Mouse (Mus musculus) c-Kit-negative CD71-positive TER-119-positive erythroid progenitor cells, embryonic 14.5 days (primary cell): ENCODE results near the gene Rab5c.

ENCODE experiments used
- DNase-seq: peaks from one replicate; pipeline ENCODE4 v3.0.0-alpha.2; 2013; ENCODE audit warnings: low read depth, low spot score

Gene Rab5c

GRCm38 (mm10) chr11:100700710-100701109 is 37.3 kb downstream of the Rab5c start:
- no peak for DNase-seq

DNA sequence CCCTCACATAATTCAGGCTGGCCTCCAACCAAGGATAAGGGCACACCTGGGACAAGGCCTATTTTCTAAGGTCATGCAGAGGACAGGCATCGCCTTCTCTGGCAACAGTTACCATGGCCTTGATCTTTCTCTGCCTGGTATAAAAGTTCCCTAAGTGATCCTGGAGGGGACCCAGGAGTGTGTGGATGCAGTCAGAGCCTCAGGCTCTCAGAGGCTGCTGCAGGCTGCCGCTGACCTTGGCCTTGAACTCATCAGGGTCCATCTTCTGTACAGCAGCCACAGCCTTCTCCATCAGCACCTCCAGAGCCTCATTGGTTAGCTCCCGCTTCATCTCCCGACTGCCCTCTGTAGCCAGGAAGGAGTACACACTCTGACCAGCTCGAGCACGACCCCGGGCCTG is 40.1 kb downstream of the Rab5c start:
- no peak for DNase-seq

- DNase-seq, result no peak
These were observed 43.1 kb downstream of the Rab5c start for GRCm38 (mm10) chr11:100694926-100695325.

GRCm38 (mm10) chr11:100693154-100693553 is 44.9 kb downstream of the Rab5c start:
- no peak for DNase-seq

DNA sequence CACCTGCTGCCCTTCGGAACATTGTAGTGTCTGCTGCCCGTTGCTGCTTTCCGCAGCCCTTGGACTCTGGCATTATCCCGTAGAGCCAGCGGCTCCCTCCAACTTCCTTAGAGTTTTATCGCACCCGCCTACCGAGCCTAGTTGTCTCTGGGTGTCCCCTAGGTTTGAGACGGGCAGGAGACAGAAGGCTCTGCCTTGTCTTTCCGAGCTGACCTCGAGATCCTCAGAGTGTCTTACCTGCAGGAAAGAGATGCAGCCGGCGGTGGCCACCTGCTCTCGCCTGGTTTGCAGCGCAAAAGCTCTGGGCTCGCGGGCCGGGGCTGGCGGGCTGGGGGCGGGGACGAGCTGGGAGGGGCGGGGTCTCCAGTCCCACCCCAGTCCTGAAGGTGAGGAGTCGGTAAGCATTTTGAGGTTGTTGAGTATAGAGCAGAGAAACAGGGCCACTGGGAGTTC is 45.8 kb downstream of the Rab5c start, which contains the start of gene Zfp385c:
Gene Zfp385c (minus strand): TSS at position 292 of the 453 bp plus-strand sequence.
- no peak for DNase-seq

DNA sequence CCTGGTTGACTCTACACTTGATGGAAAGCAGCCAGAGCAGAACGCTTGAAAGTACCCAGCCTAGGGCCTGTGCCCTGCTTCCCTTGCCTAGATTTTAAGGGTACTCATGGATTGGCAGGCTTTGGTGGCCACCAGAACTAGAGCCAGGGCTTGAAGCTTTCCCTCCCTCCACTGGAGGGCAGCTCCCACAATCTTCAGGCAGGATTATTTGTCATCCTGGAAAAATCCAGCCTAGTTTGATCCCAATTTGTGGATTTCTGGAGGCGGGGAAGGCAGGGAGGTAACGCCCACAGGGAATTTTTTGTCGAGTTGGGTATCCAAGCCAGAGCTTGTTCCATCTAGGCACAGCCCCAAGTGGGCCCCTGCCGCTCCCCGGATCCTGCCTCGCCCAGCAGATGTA is 47.6 kb downstream of the Rab5c start:
- DNase-seq, result no peak

DNA sequence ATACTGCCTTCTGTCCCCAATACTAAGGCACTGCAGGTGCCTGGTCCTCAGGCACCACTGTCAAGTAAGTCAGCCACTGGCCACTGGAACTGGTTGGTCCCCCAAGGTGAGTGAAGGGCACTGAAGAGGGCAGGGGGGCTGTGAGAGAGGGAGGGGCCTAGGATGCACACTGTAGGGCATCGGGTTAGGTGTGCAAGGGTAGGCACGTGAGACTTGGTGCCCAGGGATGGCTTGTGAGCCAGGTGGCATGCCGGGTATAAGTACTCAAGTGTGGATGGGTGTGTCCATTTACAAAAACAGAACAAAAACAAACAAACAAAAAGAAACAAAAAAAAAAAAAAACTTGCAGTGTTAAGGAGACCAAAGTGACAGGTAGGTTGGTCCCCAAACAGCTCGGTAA is 49.6 kb downstream of the Rab5c start:
- no peak for DNase-seq

- DNase-seq, result no peak
These were observed 50.8 kb downstream of the Rab5c start for GRCm38 (mm10) chr11:100687265-100687664.

DNA sequence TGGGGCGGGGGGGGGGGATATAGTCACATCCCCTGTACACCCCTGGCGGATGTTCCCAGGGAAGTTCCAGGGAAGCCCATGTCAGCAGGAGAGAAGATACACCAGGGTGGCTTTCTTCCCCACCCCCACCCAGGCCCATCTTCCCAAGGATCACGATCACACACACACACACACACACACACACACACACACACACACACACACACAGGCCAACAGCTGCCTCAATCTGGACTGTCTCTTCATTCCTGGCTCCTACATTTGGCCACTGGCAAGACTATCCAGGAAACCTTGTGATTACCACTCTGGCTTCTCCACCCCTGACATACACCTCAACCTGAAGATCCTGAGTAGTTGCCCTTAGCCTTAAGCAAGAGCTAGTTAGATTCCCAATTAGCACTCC is 52.6 kb downstream of the Rab5c start:
- no peak for DNase-seq

DNA sequence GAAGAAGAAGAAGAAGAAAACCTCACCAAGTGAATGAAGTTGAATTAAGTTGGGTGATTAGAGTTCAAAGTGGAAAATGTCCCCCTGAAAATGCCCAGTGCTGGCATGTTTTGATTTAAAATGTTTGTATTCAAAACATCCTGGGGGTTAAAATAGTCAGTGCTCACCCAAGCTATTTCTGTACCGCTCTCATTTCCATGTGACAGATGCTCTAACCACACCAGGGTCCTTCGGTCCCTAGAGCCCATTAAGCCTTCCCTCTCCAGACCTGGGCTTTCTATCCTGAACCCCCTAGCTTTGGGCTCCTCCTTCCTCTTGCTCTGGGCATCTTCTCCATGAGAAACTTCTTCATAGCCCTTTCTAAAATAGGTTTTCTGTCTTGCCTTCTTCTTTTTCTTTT is 53.9 kb downstream of the Rab5c start:
- no peak for DNase-seq

GRCm38 (mm10) chr11:100682526-100682925 is 55.5 kb downstream of the Rab5c start:
- DNase-seq, result no peak

DNA sequence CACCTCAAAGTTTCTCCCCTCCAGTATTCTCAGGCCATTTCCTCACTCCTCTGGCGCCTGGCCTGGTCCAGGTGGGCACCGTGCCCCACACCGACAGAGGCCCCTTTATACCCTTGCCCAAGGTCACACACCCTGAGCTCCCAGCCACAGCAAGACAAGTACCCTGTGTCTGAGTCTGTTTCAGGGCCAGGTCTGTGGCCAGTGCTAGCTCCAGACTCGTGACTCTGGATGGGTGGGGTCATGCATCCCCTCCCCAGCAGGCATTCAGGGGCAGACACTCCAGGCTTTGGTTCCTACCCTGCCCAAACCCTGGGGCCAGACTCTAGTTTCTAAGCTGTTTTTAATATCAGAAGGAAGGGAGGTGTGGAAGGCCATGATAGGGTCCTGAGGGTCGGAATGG is 56.2 kb downstream of the Rab5c start:
- DNase-seq, result no peak

GRCm38 (mm10) chr11:100677810-100678209 is 60.2 kb downstream of the Rab5c start:
- no peak for DNase-seq

- no peak for DNase-seq
These were observed 64.8 kb downstream of the Rab5c start for GRCm38 (mm10) chr11:100673169-100673568.

- no peak for DNase-seq
These were observed 66.1 kb downstream of the Rab5c start for GRCm38 (mm10) chr11:100671956-100672355.

DNA sequence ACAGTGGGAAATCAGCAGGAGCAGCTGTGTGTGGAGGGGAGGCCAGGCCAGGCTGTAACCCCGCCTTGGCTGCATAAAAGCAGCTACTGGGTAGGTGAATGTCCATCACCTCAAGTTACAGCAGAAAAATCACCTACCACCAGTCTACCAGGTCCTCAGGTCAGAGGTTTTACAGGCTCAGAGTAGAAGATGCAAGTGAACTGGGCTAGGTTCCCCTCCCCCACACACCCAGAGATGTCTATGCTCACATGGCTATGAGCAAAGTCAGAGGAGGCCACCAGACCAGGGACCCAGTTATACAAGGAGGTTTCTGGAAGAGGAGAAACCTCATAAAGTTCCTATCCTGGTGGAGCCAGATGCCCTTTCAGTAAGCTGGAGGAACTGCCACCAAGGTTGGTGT is 67.0 kb downstream of the Rab5c start:
- no peak for DNase-seq
